Mouse (Mus musculus) ES-Bruce4 (cell line): ENCODE measurements around the gene Mia3.

Source experiments
- CTCF ChIP-seq: IDR thresholded peaks from one replicate; pipeline ENCODE4 v1.8.1; 2011; ENCODE audit warnings: low read depth, low read length
- EP300 ChIP-seq: IDR thresholded peaks from 2 replicates; pipeline ENCODE4 v1.6.1; 2011; ENCODE audit warnings: low read depth, low read length; ENCODE audit not compliant: insufficient read depth

GRCm38 (mm10) chr1:183349840-183350239 lies 19.5 kb downstream of the Mia3 start:
- TF ChIP-seq CTCF (peak; percentile 18), EP300 (no peak)
